Mouse (Mus musculus): ENCODE measurements at regions not wholly inside any gene's neighbourhood (a gene's known extent, or its start where the extent isn't known, plus 50 kb on each side); places are given as distances from the start of the nearest gene placed in this dataset.

DNA sequence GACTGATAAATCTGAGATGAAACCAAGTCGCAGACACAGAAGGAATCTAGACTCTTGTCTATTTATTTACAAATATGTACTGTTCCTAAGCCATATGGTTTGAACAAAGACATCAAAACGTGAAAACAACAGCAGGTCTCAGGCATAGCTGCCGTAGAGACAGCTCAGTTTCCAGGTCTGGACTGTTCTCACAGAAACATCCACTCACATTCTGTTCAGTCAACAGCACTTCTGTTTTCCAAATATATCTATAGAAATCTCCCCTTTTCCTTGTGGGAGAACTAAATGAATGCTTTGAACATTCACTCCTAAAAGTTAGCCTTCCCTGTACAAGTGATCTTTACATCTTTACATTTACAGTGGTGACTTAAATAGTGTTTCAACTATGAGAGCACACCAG lies 156.8 kb upstream of the Slc13a1 start:
- Histone ChIP-seq H3K4me3 (ENCODE audit: low read depth, low read length) (no peak overlapping the region), H3K27ac (ENCODE audit: low read depth, low read length) (no peak overlapping the region), H3K4me1 (ENCODE audit: insufficient read depth, low read length) (no peaks in the 10 kb centered on the region), H3K36me3 (ENCODE audit: insufficient read depth, low read length) (no peaks in the 10 kb centered on the region), H3K27me3 (ENCODE audit: insufficient read depth, low read length) (no peaks in the 10 kb centered on the region), H3K9ac (replicated peaks; ENCODE audit: low read length, poor library complexity, severe bottlenecking) (no peak overlapping the region), H3K9me3 (ENCODE audit: low read length) (no peaks in the 10 kb centered on the region), H3K4me2 (ENCODE audit: low read depth, low read length, poor library complexity, severe bottlenecking) (no peak overlapping the region)
- 72% methylated on average over 3 of the region's 3 CpGs for WGBS
- no peak for ATAC-seq (ENCODE audit: low FRiP score)
- no peak for DNase-seq (ENCODE audit: low spot score)
- TF ChIP-seq CTCF (IDR thresholded peaks at IDR 0.05) = no peak

DNA sequence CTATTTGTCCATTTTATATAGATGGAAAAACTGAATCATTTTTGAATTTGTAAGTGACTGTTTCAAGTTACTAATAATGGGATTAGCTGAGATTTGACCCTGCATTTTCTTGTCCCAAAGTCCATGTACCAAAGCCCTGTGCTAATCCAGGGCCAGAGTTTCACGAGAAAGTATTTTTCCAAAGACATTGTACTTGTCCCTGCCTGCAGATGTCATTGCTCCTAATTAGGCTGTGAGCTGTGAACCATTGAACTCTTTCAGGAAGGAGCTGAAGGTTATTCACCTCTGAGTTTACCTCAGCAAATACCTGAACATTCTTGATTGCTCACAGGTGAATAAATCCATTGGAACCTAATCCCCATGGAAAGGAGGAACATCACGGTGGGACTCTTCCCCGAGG lies 154.5 kb upstream of the Slc13a1 start:
- no peaks in the 10 kb centered on the region for H3K9me3 ChIP-seq (ENCODE audit: low read length)
- TF ChIP-seq CTCF (IDR thresholded peaks at IDR 0.05) = no peak
- H3K36me3 ChIP-seq (ENCODE audit: insufficient read depth, low read length) = no peaks in the 10 kb centered on the region
- whole genome bisulfite sequencing = 71% methylated on average over 3 of the region's 3 CpGs
- H3K27me3 ChIP-seq (ENCODE audit: insufficient read depth, low read length) = no peaks in the 10 kb centered on the region
- no peak overlapping the region for H3K4me3 ChIP-seq (ENCODE audit: low read depth, low read length)
- no peak overlapping the region for H3K9ac ChIP-seq (replicated peaks; ENCODE audit: low read length, poor library complexity, severe bottlenecking)
- DNase-seq (ENCODE audit: low spot score) (no peak), ATAC-seq (ENCODE audit: low FRiP score) (no peak)
- no peaks in the 10 kb centered on the region for H3K4me1 ChIP-seq (ENCODE audit: insufficient read depth, low read length)
- H3K4me2 ChIP-seq (ENCODE audit: low read depth, low read length, poor library complexity, severe bottlenecking) = no peak overlapping the region
- no peak overlapping the region for H3K27ac ChIP-seq (ENCODE audit: low read depth, low read length)

DNA sequence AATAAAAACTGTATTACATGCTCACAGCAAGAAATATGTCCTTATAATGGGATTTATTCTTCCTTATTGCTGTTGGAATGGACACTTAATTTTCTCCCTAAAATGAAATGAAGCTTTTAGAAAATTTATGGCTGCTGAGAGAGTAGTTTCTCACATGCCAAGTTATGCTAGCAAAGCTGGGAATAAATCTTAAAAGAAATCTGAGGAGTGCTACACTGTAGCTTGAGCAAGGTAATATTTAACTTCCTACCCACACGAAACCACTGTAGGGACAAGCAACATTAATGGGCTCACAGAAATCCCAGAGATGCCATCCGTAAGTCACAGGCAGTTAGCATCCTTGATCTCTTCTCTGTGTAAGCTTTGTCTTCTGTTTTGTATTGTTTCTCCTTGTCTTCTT lies 151.0 kb upstream of the Slc13a1 start:
- no peaks in the 10 kb centered on the region for H3K4me1 ChIP-seq (ENCODE audit: insufficient read depth, low read length)
- H3K36me3 ChIP-seq (ENCODE audit: insufficient read depth, low read length) = no peaks in the 10 kb centered on the region
- DNase-seq (ENCODE audit: low spot score) (no peak), ATAC-seq (ENCODE audit: low FRiP score) (no peak)
- no peak overlapping the region for H3K4me3 ChIP-seq (ENCODE audit: low read depth, low read length)
- WGBS = 78% methylated on average over 2 of the region's 2 CpGs
- H3K27ac ChIP-seq (ENCODE audit: low read depth, low read length) = no peak overlapping the region
- no peaks in the 10 kb centered on the region for H3K9me3 ChIP-seq (ENCODE audit: low read length)
- H3K27me3 ChIP-seq (ENCODE audit: insufficient read depth, low read length) = no peaks in the 10 kb centered on the region
- no peak overlapping the region for H3K9ac ChIP-seq (replicated peaks; ENCODE audit: low read length, poor library complexity, severe bottlenecking)
- H3K4me2 ChIP-seq (ENCODE audit: low read depth, low read length, poor library complexity, severe bottlenecking) = no peak overlapping the region
- no peak for TF ChIP-seq CTCF (IDR thresholded peaks at IDR 0.05)

DNA sequence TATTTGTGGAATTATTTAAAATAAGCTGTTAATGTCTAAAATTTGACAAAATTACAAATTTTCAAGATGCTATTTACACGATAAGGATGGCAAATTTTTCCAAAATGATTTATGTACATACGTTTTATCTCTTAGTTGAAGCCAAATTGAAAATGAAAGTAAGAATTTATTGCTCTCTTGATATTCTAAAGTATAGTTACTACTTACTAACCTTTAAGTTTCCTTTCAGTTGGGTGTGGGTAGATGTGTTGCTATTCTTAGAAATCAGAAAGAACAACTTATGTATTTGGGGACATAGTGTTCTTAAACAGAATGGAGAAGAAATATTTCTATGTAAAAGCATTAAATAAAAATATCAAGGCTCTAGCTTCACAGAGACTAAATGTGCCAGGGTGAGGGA lies 142.8 kb upstream of the Slc13a1 start:
- Histone ChIP-seq H3K9me3 (ENCODE audit: low read length) (no peaks in the 10 kb centered on the region), H3K27me3 (ENCODE audit: insufficient read depth, low read length) (no peaks in the 10 kb centered on the region), H3K4me2 (ENCODE audit: low read depth, low read length, poor library complexity, severe bottlenecking) (no peak overlapping the region), H3K4me3 (ENCODE audit: low read depth, low read length) (no peak overlapping the region), H3K9ac (replicated peaks; ENCODE audit: low read length, poor library complexity, severe bottlenecking) (no peak overlapping the region), H3K4me1 (ENCODE audit: insufficient read depth, low read length) (no peaks in the 10 kb centered on the region), H3K27ac (ENCODE audit: low read depth, low read length) (no peak overlapping the region), H3K36me3 (ENCODE audit: insufficient read depth, low read length) (no peaks in the 10 kb centered on the region)
- TF ChIP-seq CTCF (IDR thresholded peaks at IDR 0.05) = no peak
- 89% methylated on average over 2 of the region's 2 CpGs for WGBS
- ATAC-seq (ENCODE audit: low FRiP score) (no peak), DNase-seq (ENCODE audit: low spot score) (no peak)

DNA sequence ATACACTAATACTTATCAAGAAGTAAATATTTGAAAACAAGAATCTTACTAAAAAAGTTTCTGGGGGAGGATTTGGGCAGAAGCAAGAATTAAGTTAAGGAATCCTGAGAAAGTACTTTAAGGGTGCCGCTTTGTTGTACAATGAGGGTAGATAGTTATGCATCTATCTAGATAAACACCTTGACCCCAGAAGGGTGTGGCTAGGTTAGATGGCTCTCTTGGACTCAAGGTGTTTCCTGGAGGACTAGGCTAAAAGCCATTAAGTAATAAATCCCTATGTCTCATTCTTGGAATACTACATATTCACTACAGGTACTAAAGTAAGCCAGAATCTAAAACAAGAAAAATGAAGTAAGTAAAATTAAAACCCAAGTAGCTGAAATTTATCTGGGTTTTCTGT lies 141.9 kb upstream of the Slc13a1 start:
- Histone ChIP-seq H3K4me3 (ENCODE audit: low read depth, low read length) (no peak overlapping the region), H3K36me3 (ENCODE audit: insufficient read depth, low read length) (no peaks in the 10 kb centered on the region), H3K4me1 (ENCODE audit: insufficient read depth, low read length) (no peaks in the 10 kb centered on the region), H3K9me3 (ENCODE audit: low read length) (no peaks in the 10 kb centered on the region), H3K27me3 (ENCODE audit: insufficient read depth, low read length) (no peaks in the 10 kb centered on the region), H3K4me2 (ENCODE audit: low read depth, low read length, poor library complexity, severe bottlenecking) (no peak overlapping the region), H3K9ac (replicated peaks; ENCODE audit: low read length, poor library complexity, severe bottlenecking) (no peak overlapping the region), H3K27ac (ENCODE audit: low read depth, low read length) (no peak overlapping the region)
- DNase-seq (ENCODE audit: low spot score) (no peak), ATAC-seq (ENCODE audit: low FRiP score) (no peak)
- TF ChIP-seq CTCF (IDR thresholded peaks at IDR 0.05) = no peak
- 97% methylated on average over 1 of the region's 1 CpGs for WGBS

DNA sequence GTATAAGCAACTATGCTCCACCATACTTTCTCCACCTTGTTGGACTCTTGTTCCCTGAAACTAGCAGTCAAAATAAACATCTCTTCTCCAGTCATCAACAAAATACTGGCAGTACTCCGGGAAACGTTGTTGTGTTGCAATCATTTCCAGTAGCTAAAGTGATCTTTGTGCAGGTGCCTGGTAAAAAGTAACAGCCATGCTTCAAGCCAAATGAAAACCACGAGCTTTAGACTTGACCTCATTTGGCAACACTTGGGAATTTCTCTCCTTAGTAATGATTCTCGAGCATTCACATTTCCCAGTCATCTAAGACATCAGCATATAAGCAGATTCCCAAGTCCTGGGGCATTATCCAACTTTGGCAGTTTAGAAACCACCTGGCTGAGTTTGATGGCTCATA lies 133.8 kb upstream of the Slc13a1 start:
- no peak for TF ChIP-seq CTCF (IDR thresholded peaks at IDR 0.05)
- H3K4me2 ChIP-seq (ENCODE audit: low read depth, low read length, poor library complexity, severe bottlenecking) = no peak overlapping the region
- H3K36me3 ChIP-seq (ENCODE audit: insufficient read depth, low read length) = no peaks in the 10 kb centered on the region
- 89% methylated on average over 4 of the region's 4 CpGs for WGBS
- no peaks in the 10 kb centered on the region for H3K9me3 ChIP-seq (ENCODE audit: low read length)
- no peak overlapping the region for H3K9ac ChIP-seq (replicated peaks; ENCODE audit: low read length, poor library complexity, severe bottlenecking)
- ATAC-seq (ENCODE audit: low FRiP score) = no peak
- no peaks in the 10 kb centered on the region for H3K4me1 ChIP-seq (ENCODE audit: insufficient read depth, low read length)
- H3K27me3 ChIP-seq (ENCODE audit: insufficient read depth, low read length) = no peaks in the 10 kb centered on the region
- H3K27ac ChIP-seq (ENCODE audit: low read depth, low read length) = no peak overlapping the region
- DNase-seq (ENCODE audit: low spot score) = no peak
- no peak overlapping the region for H3K4me3 ChIP-seq (ENCODE audit: low read depth, low read length)

DNA sequence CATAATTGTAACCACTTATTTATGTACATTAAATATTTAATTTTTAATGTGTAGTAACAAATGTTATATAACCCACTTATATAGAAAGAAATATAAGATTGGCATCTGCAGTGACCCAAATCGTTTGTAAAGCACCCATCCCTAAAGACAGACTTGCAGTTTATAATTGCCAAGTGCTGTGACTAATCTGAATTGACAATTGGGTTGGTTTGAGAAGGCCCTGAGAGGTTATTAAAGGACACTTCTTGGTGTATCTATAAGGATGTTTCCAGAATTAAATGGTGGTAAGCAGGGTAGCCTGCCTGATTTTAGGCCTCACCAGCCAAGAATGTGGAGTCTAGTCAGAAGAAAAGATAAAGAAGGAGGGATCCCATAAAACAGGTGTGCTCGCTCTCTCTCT lies 133.3 kb upstream of the Slc13a1 start:
- DNase-seq (ENCODE audit: low spot score) (no peak), ATAC-seq (ENCODE audit: low FRiP score) (no peak)
- no peak overlapping the region for H3K9ac ChIP-seq (replicated peaks; ENCODE audit: low read length, poor library complexity, severe bottlenecking)
- H3K36me3 ChIP-seq (ENCODE audit: insufficient read depth, low read length) = no peaks in the 10 kb centered on the region
- no peak overlapping the region for H3K27ac ChIP-seq (ENCODE audit: low read depth, low read length)
- H3K4me1 ChIP-seq (ENCODE audit: insufficient read depth, low read length) = no peaks in the 10 kb centered on the region
- H3K9me3 ChIP-seq (ENCODE audit: low read length) = no peaks in the 10 kb centered on the region
- no peak for TF ChIP-seq CTCF (IDR thresholded peaks at IDR 0.05)
- 55% methylated on average over 2 of the region's 2 CpGs for WGBS
- H3K4me3 ChIP-seq (ENCODE audit: low read depth, low read length) = no peak overlapping the region
- no peaks in the 10 kb centered on the region for H3K27me3 ChIP-seq (ENCODE audit: insufficient read depth, low read length)
- no peak overlapping the region for H3K4me2 ChIP-seq (ENCODE audit: low read depth, low read length, poor library complexity, severe bottlenecking)
